In genomic region chr4:146489196-146489595, GRCm38 (mm10) we compare ENCODE assay signal across 9 mouse cellular contexts. TPM values are rescaled to one million over a fixed set of nuclear protein-coding genes. Genes with fewer than 3 reads are reported as not detected.
"Had no signal": no experiment of that assay in that cellular context is flagged by ENCODE, and none has a peak within 500 bp of the region (broad histone marks: within the 10 kb centered on the region; RNA-seq: fewer than 3 reads in every experiment).

No protein-coding gene starts in this region.

RNA-seq across cellular contexts. Expression of gene Zfp981, which starts 12.6 kb away (rescaled TPM):
- polyA plus RNA-seq: heart, embryonic 12.5 days; heart, embryonic 13.5 days; heart, postnatal 0 days; intestine, embryonic 15.5 days; intestine, embryonic 16.5 days; intestine, postnatal 0 days; kidney, adult 2 months; kidney, embryonic 14.5 days; large intestine, adult 2 months had no signal
